Mouse (Mus musculus): ENCODE measurements at regions not wholly inside any gene's neighbourhood (a gene's known extent, or its start where the extent isn't known, plus 50 kb on each side); places are given as distances from the start of the nearest gene placed in this dataset.
"Not testable (repeated sequence)": the region's sequence is repeated elsewhere in the genome, so short reads cannot be mapped to it uniquely, and the experiment has no call there.

GRCm38 (mm10) chr14:47920638-47921347, 199.8 kb upstream of the Peli2 start:
- DNase-seq (ENCODE audit: low spot score): no peak

DNA sequence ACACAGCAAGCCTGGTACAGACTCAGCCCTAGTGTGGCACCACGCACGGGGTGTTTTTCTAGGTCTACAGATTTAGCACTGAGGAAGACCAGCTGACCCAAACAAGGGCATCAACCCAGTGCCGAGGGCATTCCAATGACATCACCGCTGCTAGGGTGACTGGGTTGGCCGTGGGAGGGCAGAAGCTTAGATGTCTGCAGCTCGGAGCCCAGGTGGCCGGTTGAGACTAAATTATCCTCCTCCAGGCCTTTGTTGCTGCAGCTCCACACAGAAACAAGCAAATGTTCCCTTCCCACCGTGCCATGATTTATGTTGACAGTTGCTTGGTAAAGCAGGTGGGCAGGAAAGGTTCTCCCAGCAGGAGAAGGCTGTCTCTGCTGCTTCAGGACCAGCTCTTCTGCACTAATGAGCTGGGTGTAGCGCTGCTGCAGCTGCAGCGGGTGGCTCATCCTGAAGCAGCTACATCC, 198.8 kb upstream of the Peli2 start:
- no peak for DNase-seq (ENCODE audit: low spot score)

DNA sequence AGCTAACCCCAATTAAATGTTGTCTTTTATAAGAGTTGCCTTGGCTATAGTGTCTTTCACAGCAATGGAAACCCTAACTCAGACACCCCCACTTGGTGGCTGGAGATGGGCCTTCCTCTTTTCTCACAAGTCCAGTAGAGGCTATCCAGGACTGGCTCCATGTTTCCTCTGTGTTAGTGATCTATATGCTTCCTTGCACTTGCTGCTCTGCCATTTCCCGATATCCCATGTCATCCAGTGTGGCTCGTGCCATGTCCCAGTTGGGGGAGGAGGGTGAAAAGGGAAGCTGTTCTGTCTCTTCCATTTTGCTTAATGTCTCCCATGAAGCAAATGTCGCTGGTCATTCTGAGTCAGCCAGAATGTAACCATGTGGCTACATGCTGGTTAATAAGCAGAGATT, 194.2 kb upstream of the Peli2 start:
- DNase-seq (ENCODE audit: low spot score): no peak

DNA sequence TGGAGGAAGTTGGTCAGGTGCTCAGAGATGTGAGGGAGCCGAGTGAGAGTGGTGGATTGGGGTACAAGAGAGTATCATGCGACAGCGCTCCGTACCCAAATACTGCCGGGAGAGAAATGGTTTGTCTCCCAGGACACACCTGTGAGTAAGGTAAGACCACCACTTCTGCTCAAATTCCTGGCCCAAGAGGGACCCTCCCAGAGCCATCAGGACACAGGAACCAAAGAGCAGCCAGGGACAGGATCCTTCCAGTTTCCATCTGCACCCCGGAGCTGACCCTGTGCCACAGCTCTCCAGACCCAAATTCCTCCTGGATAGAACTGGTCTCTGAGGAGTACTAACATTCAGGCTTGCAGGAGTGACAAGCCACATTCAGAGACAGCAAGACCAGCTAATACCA, 185.2 kb upstream of the Peli2 start:
- no peak for DNase-seq (ENCODE audit: low spot score)

DNA sequence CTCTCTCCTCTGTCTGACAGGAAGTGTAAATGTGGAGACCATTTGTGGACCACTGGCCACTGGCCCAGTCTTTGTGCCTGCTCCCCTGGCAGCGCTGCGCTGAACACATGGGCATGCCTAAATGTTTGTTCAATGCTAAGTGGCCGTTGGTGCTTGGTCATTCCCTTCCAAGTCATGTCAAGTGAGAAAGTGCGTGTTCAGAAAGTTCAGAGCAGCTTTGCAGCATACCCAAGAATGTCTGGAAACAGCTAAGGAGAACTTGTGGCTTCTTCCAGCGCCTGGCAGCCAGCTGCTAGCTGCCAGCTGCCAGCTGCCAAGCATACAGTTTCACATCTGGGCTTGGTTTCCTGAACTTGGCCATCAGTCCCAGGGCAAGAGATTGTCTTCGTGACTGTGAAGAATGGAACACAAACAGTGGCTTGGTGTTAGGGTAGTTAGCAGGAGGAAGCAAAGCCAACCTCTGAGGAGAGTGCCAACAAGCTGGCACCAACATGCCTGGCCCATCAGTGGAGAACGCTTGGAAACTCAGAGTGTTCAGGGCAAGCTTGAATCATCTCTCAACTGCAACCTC, 183.5 kb upstream of the Peli2 start:
- DNase-seq (ENCODE audit: low spot score): no peak

GRCm38 (mm10) chr14:47939781-47940590, 180.6 kb upstream of the Peli2 start:
- DNase-seq (ENCODE audit: low spot score): no peak

GRCm38 (mm10) chr14:47942671-47943070, 178.0 kb upstream of the Peli2 start:
- DNase-seq (ENCODE audit: low spot score): no peak

DNA sequence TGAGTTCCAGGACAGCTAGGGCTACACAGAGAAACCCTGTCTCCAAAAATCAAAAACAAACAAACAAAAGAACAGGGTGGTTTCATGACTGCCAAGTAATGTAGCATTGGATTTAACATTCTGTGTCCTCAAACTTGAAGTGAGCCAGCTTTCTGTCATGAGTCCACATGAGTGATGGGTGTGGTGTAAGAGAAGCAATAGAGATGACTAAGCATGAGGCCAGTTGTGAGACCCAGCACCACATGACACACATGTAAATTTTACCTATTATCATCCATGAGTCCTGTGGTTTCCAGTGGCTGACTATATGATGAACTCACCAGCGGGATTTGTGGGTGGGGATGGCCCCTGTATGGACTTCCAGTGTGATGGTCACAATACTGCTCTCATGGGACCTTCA, 176.0 kb upstream of the Peli2 start:
- no peak for DNase-seq (ENCODE audit: low spot score)

GRCm38 (mm10) chr14:47951041-47951440, 169.6 kb upstream of the Peli2 start:
- no peak for DNase-seq (ENCODE audit: low spot score)

DNA sequence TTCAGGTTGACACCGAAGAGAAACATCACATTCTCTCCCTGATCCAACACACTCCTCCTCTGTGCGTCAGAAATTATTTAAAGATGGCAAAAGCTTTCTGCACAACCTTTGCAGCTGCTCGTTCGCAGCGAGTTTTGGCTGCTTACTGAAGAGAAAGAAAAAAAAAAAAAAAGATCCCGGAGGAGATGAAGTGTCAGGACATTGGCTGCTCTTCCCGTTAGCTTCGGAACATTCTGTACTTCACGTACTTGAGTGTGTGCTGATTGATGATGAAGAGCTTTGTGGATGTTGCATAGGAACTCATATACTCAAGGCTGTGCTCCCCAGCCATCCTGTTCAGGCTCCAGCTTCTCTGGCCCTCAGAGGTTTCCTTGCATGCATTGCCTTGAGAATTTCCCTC, 162.5 kb upstream of the Peli2 start:
- peak; percentile 50 for DNase-seq (ENCODE audit: low spot score)

DNA sequence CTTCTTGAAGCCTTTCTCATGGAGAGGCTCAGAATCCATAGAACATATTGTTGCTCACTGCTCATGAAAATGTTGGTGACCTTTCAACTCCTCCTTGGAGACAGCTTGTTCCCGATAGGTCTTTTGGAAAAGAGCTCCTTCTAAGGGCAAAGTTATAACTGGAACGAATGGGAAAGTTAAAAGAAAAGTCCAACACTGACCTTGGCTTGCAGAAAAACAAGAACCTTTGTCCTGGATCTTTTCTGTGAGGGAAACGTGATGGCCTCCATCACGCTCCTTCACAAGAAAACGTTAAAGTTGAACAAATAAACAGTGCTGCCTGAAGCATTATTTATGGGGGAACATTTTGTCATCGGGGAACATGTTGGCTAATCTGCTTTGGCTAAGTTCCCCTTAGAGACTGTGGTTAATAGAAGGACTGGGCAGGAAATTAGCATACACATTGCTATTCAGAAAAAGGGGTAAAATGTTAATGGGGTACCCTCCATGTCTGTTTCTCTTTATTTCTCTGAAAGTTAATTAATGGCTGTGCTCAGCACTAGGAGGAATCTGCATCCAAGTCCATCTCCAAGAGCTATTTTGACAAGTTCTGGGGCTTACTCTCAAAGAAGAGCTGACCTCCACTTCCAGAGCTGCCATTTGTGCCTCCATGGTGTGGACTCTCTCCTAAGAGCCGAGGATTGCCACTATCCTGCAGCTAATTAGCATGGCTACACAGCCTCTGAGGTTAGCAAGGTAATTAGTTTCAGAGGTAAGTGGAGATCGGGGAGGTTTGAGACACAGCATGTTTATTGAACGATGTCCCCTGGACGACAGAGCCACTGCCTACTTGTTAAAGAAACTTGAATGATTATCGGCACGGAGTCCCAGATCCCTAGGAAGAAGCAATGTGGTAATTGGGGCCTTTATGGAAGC, 161.0 kb upstream of the Peli2 start:
- DNase-seq (ENCODE audit: low spot score): peak; percentile 35

DNA sequence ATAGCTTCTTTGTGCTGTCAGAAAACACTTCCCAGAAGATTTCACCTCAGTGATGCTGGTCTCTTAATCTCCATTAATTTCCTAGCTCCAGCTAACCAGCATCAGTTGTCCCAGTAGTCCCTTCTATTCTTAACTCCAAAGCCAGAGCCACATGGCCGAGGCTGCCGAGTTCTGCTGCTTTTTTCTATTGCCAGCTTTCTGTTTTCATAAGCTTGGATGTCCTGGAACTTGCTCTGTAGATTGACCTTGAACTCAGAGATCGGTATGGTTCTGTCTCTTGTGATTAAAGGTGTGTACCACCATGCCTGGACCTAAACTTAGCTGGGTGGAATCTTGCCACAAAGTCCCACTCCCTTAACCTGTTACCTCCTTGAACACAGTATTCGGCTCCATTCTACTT, 155.8 kb upstream of the Peli2 start:
- DNase-seq (ENCODE audit: low spot score): not testable (repeated sequence)

DNA sequence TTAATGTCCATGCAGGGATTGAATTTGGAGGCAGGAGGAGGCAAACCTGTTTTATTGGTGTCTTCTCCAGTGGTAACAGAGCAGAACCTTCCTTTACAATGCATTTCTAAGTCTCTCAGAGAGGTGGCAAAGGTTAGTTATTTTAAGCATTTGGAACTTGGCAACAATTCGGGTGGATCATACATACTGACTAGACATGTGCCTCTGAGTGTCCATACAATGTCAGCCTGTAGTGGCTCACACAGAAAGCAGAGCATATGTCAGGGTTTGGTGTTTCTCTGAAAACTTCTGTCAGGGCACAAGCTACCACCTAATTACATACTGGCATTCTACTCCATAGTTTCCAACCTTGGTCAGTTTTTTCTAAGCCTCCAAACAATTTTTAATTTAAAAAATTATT, 150.8 kb upstream of the Peli2 start:
- DNase-seq (ENCODE audit: low spot score): no peak

DNA sequence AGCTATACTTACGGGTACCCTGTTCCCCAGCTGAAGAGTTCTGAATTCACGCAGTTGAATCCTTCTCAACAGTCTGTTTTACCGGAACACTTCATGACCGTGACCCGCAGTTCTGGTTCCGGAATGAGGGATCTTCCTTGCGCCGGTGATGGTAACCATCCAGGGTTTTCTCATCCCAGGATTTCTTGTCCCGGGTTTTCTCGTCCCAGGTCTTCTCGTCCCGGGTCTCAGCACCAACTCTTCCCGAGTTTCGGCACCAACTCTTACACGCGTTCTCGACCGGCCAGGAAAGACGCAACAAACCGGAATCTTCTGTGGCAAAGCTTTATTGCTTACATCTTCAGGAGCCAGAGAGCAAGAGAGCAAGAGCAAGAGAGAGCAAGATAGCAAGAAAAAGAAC, 147.5 kb upstream of the Peli2 start:
- not testable (repeated sequence) for DNase-seq (ENCODE audit: low spot score)

GRCm38 (mm10) chr14:47982993-47983740, 137.5 kb upstream of the Peli2 start:
- DNase-seq (ENCODE audit: low spot score): no peak

DNA sequence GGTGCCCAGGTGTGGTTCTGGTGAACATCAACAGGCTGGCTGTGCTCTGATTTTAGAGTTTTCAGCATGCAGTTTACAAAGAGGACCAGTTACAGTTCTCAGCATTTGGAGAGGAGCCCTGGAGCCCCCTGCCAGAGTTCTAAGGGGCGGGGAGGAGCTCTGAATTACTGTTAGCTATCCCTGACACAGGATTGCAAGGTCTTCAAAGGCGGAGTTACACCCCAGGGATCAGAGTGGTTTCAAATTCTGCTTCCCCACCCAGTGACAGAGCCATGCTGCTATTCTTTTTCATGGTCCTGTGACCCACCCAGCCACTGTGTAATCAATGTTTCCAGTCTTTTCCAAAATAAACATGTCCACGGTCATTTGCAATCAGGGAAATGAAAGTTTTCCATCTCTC, 134.1 kb upstream of the Peli2 start:
- peak; percentile 67 for DNase-seq (ENCODE audit: low spot score)

GRCm38 (mm10) chr14:47986941-47987340, 133.7 kb upstream of the Peli2 start:
- DNase-seq (ENCODE audit: low spot score): peak; percentile 59

GRCm38 (mm10) chr14:47987392-47988075, 133.1 kb upstream of the Peli2 start:
- peak; percentile 72 for DNase-seq (ENCODE audit: low spot score)

GRCm38 (mm10) chr14:47988131-47988530, 132.5 kb upstream of the Peli2 start:
- no peak for DNase-seq (ENCODE audit: low spot score)

GRCm38 (mm10) chr14:47989315-47989714, 131.3 kb upstream of the Peli2 start:
- DNase-seq (ENCODE audit: low spot score): no peak

Measured in gastrocnemius, adult 18-20 months (tissue).